Comparison of ENCODE assay signal across 30 mouse cellular contexts in genomic region chr15:84124086-84124485, GRCm38 (mm10). TPM values are rescaled to one million over a fixed set of nuclear protein-coding genes. Genes with fewer than 3 reads are reported as not detected.
DNase-seq lines count a peak whose midpoint lies in the region; ATAC-seq and TF ChIP-seq lines count a peak whose summit lies in the region.
"Had no signal": no experiment of that assay in that cellular context is flagged by ENCODE, and none has a peak within 500 bp of the region (broad histone marks: within the 10 kb centered on the region; RNA-seq: fewer than 3 reads in every experiment).

No protein-coding gene starts in this region.

- H3K36me3 ChIP-seq in hindbrain, postnatal 0 days (ENCODE audit: insufficient read depth, low read length): no peaks in the 10 kb centered on the region
- no peaks in the 10 kb centered on the region for H3K36me3 ChIP-seq in hindbrain, embryonic 16.5 days (ENCODE audit: control insufficient read depth, insufficient read depth, low read length)
- no peaks in the 10 kb centered on the region for H3K36me3 ChIP-seq in liver, adult 2 months (ENCODE audit: control insufficient read depth, insufficient read depth, low read length)
- no peaks in the 10 kb centered on the region for H3K36me3 ChIP-seq in ES-E14 (ENCODE audit: control insufficient read depth, insufficient read depth, low read length, poor library complexity, severe bottlenecking)
- no peaks in the 10 kb centered on the region for H3K36me3 ChIP-seq in liver, postnatal 0 days (replicated peaks; ENCODE audit: insufficient read depth, low read length)
- H3K36me3 ChIP-seq: G1E; hindbrain, embryonic 12.5 days had no signal

- H3K4me3 ChIP-seq in hindbrain, postnatal 0 days (ENCODE audit: low read length): no peak overlapping the region
- H3K4me3 ChIP-seq in hindbrain, embryonic 16.5 days (ENCODE audit: low read length): no peak overlapping the region
- no peak overlapping the region for H3K4me3 ChIP-seq in liver, adult 2 months (ENCODE audit: insufficient read depth, low read depth, low read length)
- peak overlapping the region; percentile 23 to 32; a peak in 1 of 4 replicates for H3K4me3 ChIP-seq in ES-E14 (ENCODE audit: insufficient read depth in 1 of 2, low read depth in 1 of 2, low read length in 2 of 2, poor library complexity in 1 of 2, severe bottlenecking in 1 of 2)
- no peak overlapping the region for H3K4me3 ChIP-seq in liver, postnatal 0 days (ENCODE audit: low read depth, low read length)
- H3K4me3 ChIP-seq: hindbrain, embryonic 12.5 days had no signal

- no peak overlapping the region for H3K27ac ChIP-seq in hindbrain, postnatal 0 days
- no peak overlapping the region for H3K27ac ChIP-seq in hindbrain, embryonic 16.5 days (ENCODE audit: low read depth, low read length)
- H3K27ac ChIP-seq in liver, adult 2 months (replicated peaks; ENCODE audit: insufficient read depth, low read depth, low read length): no peak overlapping the region
- no peak overlapping the region for H3K27ac ChIP-seq in ES-E14 (ENCODE audit: insufficient read depth, low read depth, low read length, poor library complexity, severe bottlenecking)
- H3K27ac ChIP-seq in liver, postnatal 0 days (ENCODE audit: low read depth): no peak overlapping the region
- H3K27ac ChIP-seq: hindbrain, embryonic 12.5 days had no signal

- H3K79me2 ChIP-seq in liver, adult 2 months (ENCODE audit: control insufficient read depth, insufficient read depth, low read length): no peaks in the 10 kb centered on the region

- H3K9ac ChIP-seq in hindbrain, postnatal 0 days (replicated peaks; ENCODE audit: low read length): no peak overlapping the region
- H3K9ac ChIP-seq in hindbrain, embryonic 16.5 days (ENCODE audit: low read depth, low read length): no peak overlapping the region
- no peak overlapping the region for H3K9ac ChIP-seq in liver, adult 2 months (ENCODE audit: low read depth, low read length)
- H3K9ac ChIP-seq in ES-E14 (ENCODE audit: insufficient read depth, low read depth, low read length, poor library complexity, severe bottlenecking): no peak overlapping the region
- H3K9ac ChIP-seq in liver, postnatal 0 days (replicated peaks): no peak overlapping the region
- H3K9ac ChIP-seq: hindbrain, embryonic 12.5 days had no signal

- in situ Hi-C loops in ES-E14 (cut with MboI; ENCODE audit: low sequenced_read_pairs in 2 of 2, unreplicated experiment in 2 of 2): no loop called here

- 72% methylated on average over 7 of the region's 7 CpGs for WGBS in hindbrain, postnatal 0 days
- 69% methylated on average over 7 of the region's 7 CpGs for WGBS in hindbrain, embryonic 16.5 days
- 59% methylated on average over 7 of the region's 7 CpGs for WGBS in liver, adult 2 months
- 55% methylated on average over 7 of the region's 7 CpGs for WGBS in liver, postnatal 0 days (ENCODE audit: insufficient replicate concordance)

- TF ChIP-seq CTCF in hindbrain, postnatal 0 days (IDR thresholded peaks at IDR 0.05; ENCODE audit: low read depth): peak; percentile 31
- peak; percentile 61 for TF ChIP-seq CTCF in liver, adult 2 months (IDR thresholded peaks at IDR 0.05; ENCODE audit: low read depth, low read length)
- peak; percentile 51 for TF ChIP-seq CTCF in liver, postnatal 0 days (IDR thresholded peaks at IDR 0.05; ENCODE audit: low read depth)

- ATAC-seq in hindbrain, postnatal 0 days: no peak
- no peak for ATAC-seq in hindbrain, embryonic 16.5 days
- ATAC-seq in liver, postnatal 0 days: peak; percentile 8; the same call in 1 of the 2 replicates
- ATAC-seq: activated CD4-positive, CD25-positive, alpha-beta regulatory T cell, adult 4 months; forebrain, embryonic 16.5 days; midbrain, embryonic 16.5 days had no signal

- H3K4me2 ChIP-seq in hindbrain, postnatal 0 days (ENCODE audit: low read depth, low read length): no peak overlapping the region
- no peak overlapping the region for H3K4me2 ChIP-seq in hindbrain, embryonic 16.5 days (ENCODE audit: low read length)
- no peak overlapping the region for H3K4me2 ChIP-seq in liver, postnatal 0 days (ENCODE audit: low read depth, low read length)
- H3K4me2 ChIP-seq: hindbrain, embryonic 12.5 days had no signal

- no peaks in the 10 kb centered on the region for H3K9me3 ChIP-seq in hindbrain, postnatal 0 days (ENCODE audit: low read length)
- no peaks in the 10 kb centered on the region for H3K9me3 ChIP-seq in hindbrain, embryonic 16.5 days (ENCODE audit: control insufficient read depth, low read length)
- no peaks in the 10 kb centered on the region for H3K9me3 ChIP-seq in ES-E14 (ENCODE audit: control insufficient read depth, insufficient read depth, low read depth, low read length)
- H3K9me3 ChIP-seq in liver, postnatal 0 days (ENCODE audit: low read length): no peaks in the 10 kb centered on the region
- H3K9me3 ChIP-seq: hindbrain, embryonic 12.5 days had no signal

- H3K4me1 ChIP-seq in hindbrain, postnatal 0 days (ENCODE audit: insufficient read depth, low read length): no peaks in the 10 kb centered on the region
- no peaks in the 10 kb centered on the region for H3K4me1 ChIP-seq in hindbrain, embryonic 16.5 days (ENCODE audit: control insufficient read depth, insufficient read depth, low read depth, low read length)
- peaks cover 2% of the 10 kb centered on the region; the same call in 1 of the 2 replicates for H3K4me1 ChIP-seq in liver, adult 2 months (ENCODE audit: control insufficient read depth, insufficient read depth, low read length)
- H3K4me1 ChIP-seq in ES-E14 (ENCODE audit: control insufficient read depth in 2 of 2, insufficient read depth in 2 of 2, low read length in 2 of 2, poor library complexity in 1 of 2): peaks cover 0 to 5% of the 10 kb centered on the region in 2 experiments; a peak in 1 of 4 replicates
- H3K4me1 ChIP-seq in liver, postnatal 0 days (ENCODE audit: insufficient read depth): no peaks in the 10 kb centered on the region
- H3K4me1 ChIP-seq: hindbrain, embryonic 12.5 days had no signal

- TF ChIP-seq EP300 in liver, postnatal 0 days (IDR thresholded peaks at IDR 0.05; ENCODE audit: low read depth): no peak

- TF ChIP-seq POLR2A in liver, adult 2 months (IDR thresholded peaks at IDR 0.05; ENCODE audit: extremely low read depth, insufficient read depth, low read length): no peak

- no peak for DNase-seq in hindbrain, postnatal 0 days (ENCODE audit: low spot score)
- no peak for DNase-seq in liver, adult 2 months (ENCODE audit: extremely low read depth, low read depth, low spot score)
- DNase-seq in liver (no peak), ES-E14 (ENCODE audit: low read depth, low spot score) (no peak)
- no peak for DNase-seq in liver, postnatal 0 days
- DNase-seq in embryo, embryonic 10.5 days (ENCODE audit: low spot score): no peak
- DNase-seq: adrenal gland, postnatal 10 days; cerebellum, adult 11 months; cerebellum, postnatal 10 days; embryo, embryonic 11 days; lung, adult 18-20 months; lung, postnatal 36 days; right cerebral cortex, postnatal 25 days; thymus, adult 2 months had no signal

- no peaks in the 10 kb centered on the region for H3K27me3 ChIP-seq in hindbrain, postnatal 0 days (ENCODE audit: insufficient read depth, low read length)
- no peaks in the 10 kb centered on the region for H3K27me3 ChIP-seq in hindbrain, embryonic 16.5 days (replicated peaks; ENCODE audit: control insufficient read depth, insufficient read depth, low read length)
- no peaks in the 10 kb centered on the region for H3K27me3 ChIP-seq in liver, adult 2 months (ENCODE audit: control insufficient read depth, insufficient read depth, low read length)
- no peaks in the 10 kb centered on the region for H3K27me3 ChIP-seq in liver, postnatal 0 days (ENCODE audit: insufficient read depth, low read length)
- H3K27me3 ChIP-seq: hindbrain, embryonic 12.5 days had no signal

TF ChIP-seq in ES-E14, 5 proteins besides CTCF, POLR2A, EP300 and RAD21 (continues in another document):
- TF ChIP-seq MAFK (IDR thresholded peaks at IDR 0.05; ENCODE audit: insufficient read depth, low read depth, low read length): no peak
- no peak for TF ChIP-seq ZC3H11A (IDR thresholded peaks at IDR 0.05; ENCODE audit: borderline replicate concordance, low read depth, low read length)
- TF ChIP-seq ZNF384 (IDR thresholded peaks at IDR 0.05; ENCODE audit: low read depth, low read length): no peak

RNA-seq across cellular contexts. Expression of gene Pnpla5, which starts 1.1 kb away (rescaled TPM):
- total RNA-seq in hindbrain, postnatal 0 days (2014; rRNA removed): not detected in 2 replicates
- polyA plus RNA-seq in hindbrain, postnatal 0 days (2015; fragmentation: Nextera tagmentation; extraction: Ambion mirVana): not detected in 2 replicates
- not detected in 2 replicates for polyA plus RNA-seq in hindbrain, embryonic 16.5 days (2015; fragmentation: Nextera tagmentation; extraction: Ambion mirVana)
- 0.07 and 0.28 TPM in 2 replicates for total RNA-seq in liver, adult 2 months (2014; rRNA removed)
- polyA plus RNA-seq in liver, adult 2 months (2012; rRNA removed): 0.13 TPM in 1 of 2 replicates, not detected in the other
- total RNA-seq in ES-E14 (2012; rRNA removed): 0.11 and 0.13 TPM in 2 replicates
- 0.05 TPM in 1 of 2 replicates, not detected in the other for polyA plus RNA-seq in liver, postnatal 0 days (2015; fragmentation: Nextera tagmentation; extraction: Ambion mirVana)
- total RNA-seq: G1E; granulocyte monocyte progenitor cell, adult 5-6 weeks; layer of hippocampus, postnatal 14 days; megakaryocyte-erythroid progenitor cell, adult 5-6 weeks had no signal
- polyA plus RNA-seq: activated CD4-positive, CD25-positive, alpha-beta regulatory T cell, adult 4 months; embryonic facial prominence, embryonic 14.5 days; forebrain, embryonic 16.5 days; G1E; heart, embryonic 14.5 days; hindbrain, embryonic 12.5 days; intestine, embryonic 14.5 days; limb, embryonic 11.5 days; midbrain, embryonic 16.5 days; spleen, adult 2 months; stomach, embryonic 14.5 days had no signal

RNA-seq across cellular contexts. Expression of gene Sult4a1, which starts 18.5 kb away (rescaled TPM):
- 248 and 251 TPM in 2 replicates for total RNA-seq in hindbrain, postnatal 0 days (2014; rRNA removed)
- 155 TPM in 2 replicates for polyA plus RNA-seq in hindbrain, postnatal 0 days (2015; fragmentation: Nextera tagmentation; extraction: Ambion mirVana)
- 138 and 143 TPM in 2 replicates for polyA plus RNA-seq in hindbrain, embryonic 16.5 days (2015; fragmentation: Nextera tagmentation; extraction: Ambion mirVana)
- total RNA-seq in liver, adult 2 months (2014; rRNA removed): 0.13 TPM in 1 of 2 replicates, not detected in the other
- polyA plus RNA-seq in liver, adult 2 months (2012; rRNA removed): 0.06 TPM in 1 of 2 replicates, not detected in the other
- 34.9 and 40.5 TPM in 2 replicates for total RNA-seq in ES-E14 (2012; rRNA removed)
- polyA plus RNA-seq in liver, postnatal 0 days (2015; fragmentation: Nextera tagmentation; extraction: Ambion mirVana): 0.06 TPM in 1 of 2 replicates, not detected in the other
- total RNA-seq: G1E; gastrocnemius, adult 18-20 months; granulocyte monocyte progenitor cell, adult 5-6 weeks; megakaryocyte-erythroid progenitor cell, adult 5-6 weeks had no signal
- polyA plus RNA-seq: activated CD4-positive, CD25-positive, alpha-beta regulatory T cell, adult 4 months; G1E had no signal

RNA-seq across cellular contexts. Expression of gene Pnpla3, which starts 43.6 kb away (rescaled TPM):
- 7.4 and 15.4 TPM in 2 replicates for total RNA-seq in hindbrain, postnatal 0 days (2014; rRNA removed)
- polyA plus RNA-seq in hindbrain, postnatal 0 days (2015; fragmentation: Nextera tagmentation; extraction: Ambion mirVana): 6.2 and 7.9 TPM in 2 replicates
- 6.0 and 6.4 TPM in 2 replicates for polyA plus RNA-seq in hindbrain, embryonic 16.5 days (2015; fragmentation: Nextera tagmentation; extraction: Ambion mirVana)
- 1.2 and 2.6 TPM in 2 replicates for total RNA-seq in liver, adult 2 months (2014; rRNA removed)
- 4.7 and 10.6 TPM in 2 replicates for polyA plus RNA-seq in liver, adult 2 months (2012; rRNA removed)
- 3.6 and 4.1 TPM in 2 replicates for total RNA-seq in ES-E14 (2012; rRNA removed)
- 1.0 and 1.9 TPM in 2 replicates for polyA plus RNA-seq in liver, postnatal 0 days (2015; fragmentation: Nextera tagmentation; extraction: Ambion mirVana)
- total RNA-seq: G1E; granulocyte monocyte progenitor cell, adult 5-6 weeks; megakaryocyte-erythroid progenitor cell, adult 5-6 weeks had no signal
- polyA plus RNA-seq: activated CD4-positive, CD25-positive, alpha-beta regulatory T cell, adult 4 months; G1E; limb, embryonic 11.5 days had no signal

RNA-seq across cellular contexts. Expression of gene Efcab6, which starts 58.9 kb away (rescaled TPM):
- total RNA-seq in hindbrain, postnatal 0 days (2014; rRNA removed): 0.52 and 6.8 TPM in 2 replicates
- polyA plus RNA-seq in hindbrain, postnatal 0 days (2015; fragmentation: Nextera tagmentation; extraction: Ambion mirVana): 0.42 and 1.6 TPM in 2 replicates
- 0.65 and 0.72 TPM in 2 replicates for polyA plus RNA-seq in hindbrain, embryonic 16.5 days (2015; fragmentation: Nextera tagmentation; extraction: Ambion mirVana)
- not detected in 2 replicates for total RNA-seq in liver, adult 2 months (2014; rRNA removed)
- not detected in 2 replicates for polyA plus RNA-seq in liver, adult 2 months (2012; rRNA removed)
- total RNA-seq in ES-E14 (2012; rRNA removed): 0.76 and 1.3 TPM in 2 replicates
- polyA plus RNA-seq in liver, postnatal 0 days (2015; fragmentation: Nextera tagmentation; extraction: Ambion mirVana): not detected in 2 replicates
- total RNA-seq: G1E; granulocyte monocyte progenitor cell, adult 5-6 weeks; megakaryocyte-erythroid progenitor cell, adult 5-6 weeks had no signal
- polyA plus RNA-seq: activated CD4-positive, CD25-positive, alpha-beta regulatory T cell, adult 4 months; G1E; limb, embryonic 11.5 days; spleen, adult 2 months had no signal

Comparison
In these comparisons a context has a peak if more than half of its experiments do, and no peak if none do; other contexts are left out.
1. H3K4me3 ChIP-seq: peak in ES-E14 (2 of 2); none in hindbrain, postnatal 0 days (single experiment), hindbrain, embryonic 16.5 days (single experiment), liver, adult 2 months (single experiment) and liver, postnatal 0 days (single experiment).
2. RNA of gene Sult4a1, which starts 18.5 kb away (polyA plus RNA-seq): 155 TPM in hindbrain, postnatal 0 days and 138 to 143 TPM in hindbrain, embryonic 16.5 days; 0.06 TPM in liver, adult 2 months and 0.06 TPM in liver, postnatal 0 days; every median in the first group is over 100 times any median in the second.
3. Peak in every context shown above with its lines, with median percentiles within 50 percentile points of each other: CTCF ChIP-seq.